Mouse (Mus musculus): ENCODE measurements at regions not wholly inside any gene's neighbourhood (a gene's known extent, or its start where the extent isn't known, plus 50 kb on each side); places are given as distances from the start of the nearest gene placed in this dataset.

DNA sequence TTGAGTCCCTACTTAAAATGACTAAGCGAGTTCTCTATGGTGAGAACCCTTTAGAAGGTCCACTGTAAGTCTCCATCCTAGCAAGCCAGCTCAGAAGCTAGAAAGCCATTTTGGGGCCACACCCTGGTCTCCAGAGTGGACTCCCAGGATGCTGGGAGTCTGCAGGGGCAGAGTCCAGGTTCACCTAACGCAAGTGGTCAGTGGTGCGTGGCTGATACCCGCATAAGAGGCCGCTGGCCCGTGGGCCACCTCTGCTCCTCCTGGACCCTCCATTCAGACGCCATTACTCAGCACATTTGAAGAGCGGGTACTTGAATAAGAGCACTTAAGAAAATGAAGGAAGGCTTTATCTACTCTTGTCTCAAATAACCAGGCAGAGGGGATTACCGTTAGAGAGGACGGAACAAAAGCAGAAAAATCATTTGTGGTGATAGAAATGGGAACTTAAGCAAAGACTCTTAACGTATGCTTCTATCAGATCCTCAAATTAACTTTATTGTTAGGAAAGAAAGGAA lies 504.4 kb downstream of the Irx1 start:
- TF ChIP-seq CTCF (IDR thresholded peaks at IDR 0.05; ENCODE audit: borderline replicate concordance, extremely low read depth, insufficient read depth, insufficient read length) (no peak), POLR2A (IDR thresholded peaks at IDR 0.05; ENCODE audit: borderline replicate concordance, extremely low read depth, insufficient read depth, insufficient read length, poor library complexity, severe bottlenecking) (no peak)
